Mouse (Mus musculus) ES-CJ7 (cell line): Measurements from ENCODE around the gene Tmem92.
"Not testable (repeated sequence)": the region's sequence is repeated elsewhere in the genome, so short reads cannot be mapped to it uniquely, and the experiment has no call there.

ENCODE experiments used
- DNase-seq: peaks from one replicate; pipeline ENCODE4 v3.0.0; 2011; ENCODE audit warnings: low read depth, low spot score

Gene Tmem92

DNA sequence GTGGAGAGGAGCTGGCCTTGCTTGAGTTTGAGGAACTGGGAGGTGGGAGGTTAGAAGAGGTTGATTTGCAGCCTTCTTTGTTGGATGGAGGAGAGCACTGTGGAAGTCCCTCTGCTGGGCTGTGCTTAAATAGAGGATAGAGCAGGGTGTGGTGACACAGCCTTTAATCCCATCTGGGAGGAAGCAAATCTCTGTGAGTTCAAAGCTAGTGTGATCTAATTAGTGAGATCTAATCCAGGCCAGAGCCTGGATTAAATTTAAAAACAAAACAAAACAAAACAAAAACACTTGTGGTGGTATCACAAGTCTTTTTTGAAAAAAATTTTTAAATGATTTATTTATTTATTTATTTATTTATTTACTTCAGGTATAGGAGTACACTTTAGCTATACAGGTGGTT is at the start of gene Tmem92:
Tmem92 (minus strand) TSS at position 101 of the 400 bp plus-strand sequence.
- no peak for DNase-seq

- DNase-seq, result no peak
Observed at GRCm38 (mm10) chr11:94828966-94829365, 46.5 kb upstream of the Tmem92 start.

- DNase-seq, result peak; percentile 62
Observed at GRCm38 (mm10) chr11:94819427-94819826, 36.9 kb upstream of the Tmem92 start.

DNA sequence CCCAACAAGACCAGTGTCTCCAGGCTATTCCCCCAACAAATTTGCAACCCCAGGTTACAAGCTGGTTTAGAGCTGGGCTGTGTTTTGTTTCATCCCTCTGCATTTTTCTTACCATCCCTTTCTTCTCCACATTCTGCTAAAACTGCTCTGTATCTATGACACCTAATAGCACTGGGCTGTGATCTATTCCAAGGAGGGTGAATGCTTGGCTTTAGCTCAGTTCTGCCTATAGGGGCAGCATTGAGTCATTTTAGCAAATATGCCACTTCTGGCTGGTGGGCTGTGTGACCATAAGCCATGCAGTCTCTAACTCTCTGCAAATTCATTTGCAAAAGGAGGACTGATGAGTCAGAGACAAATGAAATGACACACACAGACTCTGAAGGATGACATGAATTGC is 36.4 kb upstream of the Tmem92 start:
- peak; percentile 40 for DNase-seq

- DNase-seq, result not testable (repeated sequence)
Observed at GRCm38 (mm10) chr11:94811537-94811936, 29.0 kb upstream of the Tmem92 start.

DNA sequence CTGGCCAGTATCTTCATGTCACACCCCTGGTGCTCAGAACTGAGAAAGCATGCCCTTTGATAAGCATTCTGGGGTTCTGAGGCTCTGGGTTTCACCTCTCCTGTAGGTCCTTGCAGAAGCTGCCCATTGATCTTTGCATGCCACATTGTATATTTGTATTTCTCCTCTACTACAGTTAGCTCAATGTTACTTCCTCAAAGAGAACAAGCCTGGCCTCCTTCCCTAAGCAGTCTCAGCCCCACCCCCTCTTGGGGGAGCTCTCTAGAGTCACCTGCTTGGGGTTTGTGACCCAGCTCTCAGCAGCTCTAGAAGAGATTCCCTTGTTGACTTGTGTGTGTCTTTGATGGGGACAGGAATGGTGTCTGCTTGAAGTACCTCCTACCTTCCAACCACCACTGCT is 9.2 kb upstream of the Tmem92 start:
- no peak for DNase-seq

- DNase-seq, result peak; percentile 86
Observed at GRCm38 (mm10) chr11:94785247-94785646, 2.7 kb upstream of the Tmem92 start.

DNA sequence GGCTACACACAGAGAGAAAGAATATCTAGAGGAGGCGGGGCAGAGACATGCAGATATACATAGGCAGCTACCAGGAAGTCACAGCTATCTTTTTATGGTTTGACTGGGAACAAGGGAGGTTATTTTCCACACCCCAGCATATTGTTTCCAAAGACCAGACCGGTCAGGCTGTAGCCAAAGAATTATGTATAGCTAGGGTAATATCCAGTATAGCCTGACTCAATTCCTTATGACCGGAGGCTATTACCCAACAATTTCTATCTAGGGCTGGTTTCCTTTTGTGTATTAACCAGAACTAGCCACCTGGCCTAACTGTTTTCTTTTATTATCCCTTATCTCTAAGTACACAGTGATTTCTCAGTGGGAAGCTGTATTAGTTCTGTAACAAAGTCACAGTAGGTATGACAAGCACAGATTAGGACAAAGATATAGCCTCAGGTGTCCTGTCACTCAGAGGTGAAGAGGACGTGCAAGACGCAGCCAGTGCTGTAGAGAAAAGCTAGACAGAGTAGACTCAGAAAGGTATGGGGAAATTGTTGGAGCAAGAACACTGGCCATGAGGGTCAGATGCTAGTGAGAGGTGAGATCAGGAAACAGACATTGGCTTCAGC is 7.5 kb downstream of the Tmem92 start:
- DNase-seq, result no peak

DNA sequence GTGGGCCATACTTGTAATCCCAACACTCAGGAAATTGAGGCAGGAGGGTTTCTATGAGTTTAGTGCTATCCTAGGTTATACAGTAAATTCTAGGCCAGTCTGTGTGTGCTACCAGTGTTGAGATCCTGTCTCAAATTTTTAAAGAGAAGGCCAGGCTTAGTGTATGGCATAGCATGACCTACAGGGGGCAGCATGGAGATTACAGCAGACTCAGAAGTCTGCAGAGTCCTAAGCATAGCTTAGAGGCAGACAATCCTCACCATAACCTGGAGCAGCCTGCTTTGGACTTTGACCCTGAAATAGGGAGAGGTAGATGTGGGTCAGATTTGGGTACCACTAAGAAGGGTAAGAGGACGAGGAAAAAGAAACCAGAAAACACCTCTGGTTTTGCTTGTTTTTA is 8.7 kb downstream of the Tmem92 start:
- DNase-seq, result peak; percentile 65

DNA sequence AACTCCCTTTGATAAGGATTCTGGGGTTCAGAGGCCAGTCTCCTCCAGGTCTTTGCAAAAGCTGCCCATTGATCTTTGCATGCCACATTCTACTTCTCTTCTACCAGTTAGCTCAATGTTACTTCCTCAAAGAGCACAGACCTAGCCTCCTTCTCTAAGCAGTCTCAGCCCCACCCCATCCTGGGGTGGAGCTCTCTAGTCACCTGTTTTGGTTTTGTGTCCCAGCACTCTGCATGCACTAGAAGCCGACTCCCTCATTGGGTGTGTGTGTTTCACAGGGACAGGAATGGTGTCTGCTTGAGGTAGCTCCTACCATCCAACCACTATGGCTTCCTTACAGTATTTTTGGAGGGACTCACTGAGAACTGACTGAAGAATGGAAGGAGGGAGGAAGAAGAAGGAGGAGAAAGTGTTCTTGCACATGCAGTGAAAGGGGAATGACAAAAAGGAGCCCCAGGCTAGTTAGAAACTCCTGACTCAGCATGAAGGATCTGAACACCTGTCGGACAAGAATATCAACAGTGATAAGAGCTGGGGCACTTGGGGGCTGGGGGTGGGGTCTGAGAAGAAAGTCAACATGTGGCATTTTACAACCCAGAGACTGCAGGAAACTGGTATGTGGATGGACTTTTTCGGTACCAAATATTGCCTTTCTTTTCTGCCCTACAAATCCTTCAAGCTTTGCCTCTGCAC is 10.0 kb downstream of the Tmem92 start:
- DNase-seq, result peak; percentile 19

DNA sequence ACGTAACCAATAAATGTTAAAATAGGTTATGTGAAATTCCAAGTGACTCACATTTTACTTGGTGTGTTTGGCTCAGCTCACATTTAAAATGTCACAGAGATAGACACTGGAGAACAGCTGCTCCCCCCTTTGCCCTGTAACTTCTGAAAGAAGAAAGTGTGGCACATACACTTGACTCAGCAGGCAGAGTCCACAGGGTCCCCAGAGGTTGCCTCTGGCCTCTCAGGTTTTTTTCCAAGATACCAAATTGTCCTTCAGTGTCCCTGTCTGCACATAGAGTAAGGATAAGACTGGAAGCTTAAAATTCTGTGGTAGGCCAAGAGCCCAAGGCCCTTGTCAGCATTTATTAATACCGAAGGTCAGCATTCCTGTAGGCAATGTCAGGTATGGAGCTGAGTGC is 15.3 kb downstream of the Tmem92 start:
- no peak for DNase-seq

- peak; percentile 67 for DNase-seq
Observed at GRCm38 (mm10) chr11:94762775-94763174, 19.7 kb downstream of the Tmem92 start.

- DNase-seq, result no peak
Observed at GRCm38 (mm10) chr11:94762281-94762680, 20.2 kb downstream of the Tmem92 start.

GRCm38 (mm10) chr11:94760799-94761198 is 21.7 kb downstream of the Tmem92 start:
- DNase-seq, result peak; percentile 23

- DNase-seq, result no peak
Observed at GRCm38 (mm10) chr11:94760364-94760763, 22.1 kb downstream of the Tmem92 start.

DNA sequence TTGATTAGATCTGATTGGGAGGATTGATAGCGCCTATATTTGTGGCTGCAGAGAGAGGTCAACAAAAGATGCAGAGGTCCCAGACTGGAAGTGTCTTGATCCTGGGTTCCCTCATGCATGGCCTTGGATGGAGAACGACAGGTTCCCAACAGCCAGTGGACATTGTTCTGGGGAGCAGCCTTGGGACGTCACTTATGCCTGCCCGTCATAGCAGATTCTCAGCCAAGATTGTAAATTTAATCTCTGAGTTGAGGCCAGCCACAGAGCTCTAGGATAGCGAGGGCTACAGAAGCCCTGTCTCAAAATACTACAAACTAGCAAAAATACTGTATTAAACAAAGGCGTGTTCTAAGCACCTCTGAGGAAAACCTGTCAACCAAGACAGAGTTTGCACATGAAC is 22.6 kb downstream of the Tmem92 start:
- DNase-seq, result no peak

- DNase-seq, result no peak
Observed at GRCm38 (mm10) chr11:94752946-94753713, 29.4 kb downstream of the Tmem92 start.

DNA sequence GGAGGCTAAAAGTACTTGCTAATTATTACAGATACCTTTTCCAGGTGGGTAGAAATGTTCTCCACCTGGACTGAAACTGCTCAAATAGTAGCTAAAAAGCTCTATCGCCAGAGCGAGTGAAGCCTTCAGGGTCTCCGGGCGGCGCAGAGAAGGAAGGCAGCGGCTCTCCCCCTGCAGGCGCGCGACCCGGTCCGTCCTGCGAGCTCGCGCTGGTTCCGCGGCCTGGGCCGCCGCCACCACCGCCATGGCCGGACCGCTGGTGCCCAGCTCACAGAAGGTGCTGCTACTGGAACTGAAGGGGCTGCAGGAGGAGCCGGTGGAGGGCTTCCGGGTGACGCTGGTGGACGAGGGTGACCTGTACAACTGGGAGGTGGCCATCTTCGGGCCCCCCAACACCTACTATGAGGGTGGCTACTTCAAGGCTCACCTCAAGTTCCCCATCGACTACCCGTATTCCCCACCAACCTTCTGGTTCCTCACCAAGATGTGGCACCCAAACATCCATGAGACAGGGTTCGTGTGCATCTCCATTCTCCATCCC is 40.7 kb downstream of the Tmem92 start, which contains the start of gene Cdc34b:
Cdc34b (plus strand) TSS at position 51 of the 541 bp plus-strand sequence.
- DNase-seq, result no peak

- peak; percentile 58 for DNase-seq
Observed at GRCm38 (mm10) chr11:94735746-94736145, 46.8 kb downstream of the Tmem92 start.

DNA sequence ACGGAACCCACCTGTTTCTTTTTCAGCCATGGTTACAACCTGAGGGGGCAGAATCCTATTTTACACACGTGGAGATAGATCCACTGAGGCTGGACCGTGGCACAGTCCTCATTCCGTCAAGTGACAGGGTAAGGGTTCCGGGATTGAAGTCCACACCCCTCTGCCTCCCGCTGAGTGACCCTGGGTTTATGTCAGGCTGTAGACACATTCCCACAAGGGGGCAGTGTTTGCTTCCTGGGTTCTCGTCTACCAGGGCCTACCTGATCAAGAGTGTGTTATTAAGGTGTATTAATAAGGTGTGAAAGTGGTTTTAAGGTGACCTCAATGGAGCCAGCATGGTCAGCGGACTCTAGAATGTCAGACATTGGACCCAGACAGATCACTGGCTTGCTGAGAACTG is 49.7 kb downstream of the Tmem92 start:
- DNase-seq, result peak; percentile 92

DNA sequence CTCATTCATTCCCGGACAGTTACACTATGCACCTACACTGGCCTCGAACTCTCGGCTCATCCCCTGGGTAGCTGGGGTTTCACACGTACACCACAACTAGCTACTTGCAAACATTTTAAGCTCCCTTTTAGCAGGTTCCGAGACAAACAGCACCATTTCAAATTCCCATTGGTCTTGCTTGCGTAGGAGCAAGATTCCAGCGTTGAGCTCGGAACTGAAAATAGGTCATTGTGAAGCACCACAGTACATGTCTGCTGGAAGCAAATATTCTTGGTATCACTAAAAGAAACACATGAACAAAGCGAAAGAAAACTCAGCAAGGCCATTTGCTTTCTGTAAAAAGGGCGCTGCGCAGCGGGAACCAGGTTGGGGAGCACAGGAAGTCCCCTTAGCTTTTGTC is 51.3 kb downstream of the Tmem92 start:
- no peak for DNase-seq

GRCm38 (mm10) chr11:94730261-94730660 is 52.2 kb downstream of the Tmem92 start:
- DNase-seq, result peak; percentile 76
